Mouse (Mus musculus) erythroid progenitor cell, adult 5-6 weeks (primary cell): ENCODE results near the gene Ifitm2. TPM values are rescaled to one million over a fixed set of nuclear protein-coding genes. Genes with fewer than 3 reads are reported as not detected.

Experiments used
- ATAC-seq: replicated peaks from 2 replicates; pipeline ENCODE4 v1.8.0; 2016; ENCODE audit warnings: moderate number of reproducible peaks, mild to moderate bottlenecking, moderate TSS enrichment, inconsistent platforms; ENCODE audit not compliant: poor library complexity, low FRiP score, severe bottlenecking
- total RNA-seq, 2 experiments: library from RNA; stranded (forward) in 1 of 2; stranded (reverse) in 1 of 2; fragments of 150-400 nt in 1 of 2; fragments of 186-747, 209-891 nt in 1 of 2; gene quantifications; 2 replicates each; pipeline versions ENCODE4 v1.2.3 to v1.2.4; 2015 to 2017; ENCODE audit warnings: low replicate concordance in 2 of 2

The Ifitm2 gene
- total RNA-seq, 2 experiments from 2014 or later, result 51.7 to 73.4 TPM

DNA sequence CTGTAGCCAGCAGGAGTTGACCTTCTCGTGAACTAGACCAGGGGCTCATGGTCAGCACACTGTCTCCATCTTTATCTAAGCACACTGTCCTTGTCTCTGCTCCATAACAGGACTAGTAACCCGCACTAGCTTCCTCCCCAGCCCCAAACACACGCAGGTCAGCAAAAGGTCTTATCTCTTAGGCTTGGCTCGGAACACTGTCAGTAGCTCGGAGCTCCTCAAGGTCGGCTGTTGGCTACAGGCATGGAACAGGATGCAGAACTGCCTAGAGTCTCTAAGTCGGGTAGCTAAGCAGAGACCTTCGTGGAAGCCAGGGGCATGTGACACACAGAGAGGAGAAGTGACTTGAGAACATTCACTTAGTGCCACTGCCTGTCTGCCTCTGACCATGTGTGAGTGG is 7.6 kb downstream of the Ifitm2 start:
- ATAC-seq, result no peak

DNA sequence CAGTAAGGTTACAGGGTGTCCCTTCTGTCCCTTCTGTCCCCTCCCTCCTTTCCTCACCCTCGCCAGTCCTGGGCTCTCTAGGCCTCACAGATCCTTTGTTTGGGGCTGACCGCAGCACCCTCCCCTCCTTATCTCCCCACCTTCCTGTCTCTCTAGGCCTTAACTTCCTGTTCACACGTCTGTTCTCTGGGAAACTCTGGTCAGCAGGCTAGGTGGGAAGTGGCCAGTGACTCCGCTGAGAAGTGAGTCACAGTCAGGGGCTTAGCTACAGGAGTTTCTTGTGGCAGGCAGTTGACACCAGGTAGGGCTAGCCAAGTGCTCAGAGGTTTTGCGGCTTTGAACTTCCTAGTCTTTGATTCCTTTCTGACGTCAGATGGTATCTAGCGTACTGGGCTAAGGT is 8.8 kb downstream of the Ifitm2 start:
- no peak for ATAC-seq

DNA sequence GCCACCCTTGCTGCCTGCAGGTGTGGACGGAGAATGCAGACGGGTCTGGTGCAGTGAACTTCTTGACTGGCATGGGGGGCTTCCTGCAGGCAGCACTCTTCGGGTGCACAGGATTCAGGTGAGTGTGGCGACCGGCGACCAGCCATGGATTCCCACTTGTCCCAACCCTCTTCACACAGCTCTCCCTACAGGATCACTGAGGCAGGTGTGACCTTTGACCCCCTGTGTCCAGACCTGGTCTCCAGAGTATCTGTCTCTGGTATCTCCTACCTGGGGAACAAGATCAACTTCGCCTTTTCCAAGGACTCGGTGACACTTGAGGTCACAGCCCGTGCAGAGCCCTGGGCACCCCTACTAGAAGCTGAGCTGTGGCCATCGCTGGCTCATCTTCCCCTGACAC is 9.5 kb downstream of the Ifitm2 start:
- no peak for ATAC-seq

DNA sequence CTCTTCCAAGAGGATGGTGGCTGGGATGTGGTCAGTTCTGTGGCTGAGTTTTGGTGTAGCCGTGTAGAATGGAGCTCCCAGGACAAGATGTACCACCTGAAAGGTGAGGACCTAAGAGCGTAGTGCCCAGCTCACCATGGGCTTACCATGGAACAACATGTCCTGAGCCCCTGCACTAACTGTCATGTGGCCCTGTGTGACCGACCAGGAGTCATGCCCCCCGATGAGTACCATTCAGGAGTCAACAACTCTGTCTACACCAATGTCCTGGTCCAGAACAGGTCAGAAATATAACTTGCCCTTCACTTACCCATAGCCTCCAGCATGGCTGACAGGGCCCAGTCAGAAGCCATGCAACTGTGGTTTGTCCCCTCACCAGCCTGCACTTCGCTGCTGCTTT is 10.5 kb downstream of the Ifitm2 start:
- no peak for ATAC-seq

DNA sequence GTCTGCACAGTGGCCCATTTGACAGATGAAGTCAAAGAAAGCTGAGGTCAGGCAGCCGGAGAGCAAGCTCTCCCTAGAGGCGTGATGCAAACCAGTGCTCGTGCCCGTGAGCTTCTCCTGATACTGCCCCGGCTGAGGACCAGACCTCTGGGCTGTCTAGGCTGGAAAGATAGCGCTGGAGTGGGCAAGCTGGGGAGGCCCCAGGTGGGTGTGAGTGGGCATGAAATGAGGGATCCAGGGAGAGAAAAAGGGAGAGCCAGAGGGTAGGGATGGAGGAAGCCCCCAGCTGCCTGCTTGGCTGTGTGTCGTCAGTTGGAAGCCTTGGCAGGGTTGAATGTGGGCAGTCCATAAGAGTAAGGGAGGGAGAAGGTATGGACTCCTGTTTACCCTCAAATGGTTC is 11.6 kb downstream of the Ifitm2 start:
- ATAC-seq, result no peak

DNA sequence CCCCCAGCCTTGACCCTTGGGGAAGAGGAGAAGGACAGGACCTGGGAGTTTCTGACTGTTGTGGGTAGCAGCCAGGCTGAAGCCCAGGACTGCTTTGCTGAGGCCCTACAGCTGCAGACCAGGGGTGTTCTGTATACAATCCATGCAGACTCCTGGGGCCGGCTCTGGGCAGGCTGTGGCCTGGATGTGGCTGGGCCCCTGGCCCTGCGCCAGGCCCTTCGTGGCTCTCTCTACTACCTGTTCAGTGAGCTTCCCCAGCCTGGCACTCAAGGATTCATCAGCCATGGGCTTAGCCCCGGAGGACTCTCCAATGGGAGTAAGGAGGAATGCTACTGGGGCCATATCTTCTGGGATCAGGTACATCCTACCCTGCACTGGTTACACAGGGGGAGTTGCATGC is 12.4 kb downstream of the Ifitm2 start:
- ATAC-seq, result no peak

DNA sequence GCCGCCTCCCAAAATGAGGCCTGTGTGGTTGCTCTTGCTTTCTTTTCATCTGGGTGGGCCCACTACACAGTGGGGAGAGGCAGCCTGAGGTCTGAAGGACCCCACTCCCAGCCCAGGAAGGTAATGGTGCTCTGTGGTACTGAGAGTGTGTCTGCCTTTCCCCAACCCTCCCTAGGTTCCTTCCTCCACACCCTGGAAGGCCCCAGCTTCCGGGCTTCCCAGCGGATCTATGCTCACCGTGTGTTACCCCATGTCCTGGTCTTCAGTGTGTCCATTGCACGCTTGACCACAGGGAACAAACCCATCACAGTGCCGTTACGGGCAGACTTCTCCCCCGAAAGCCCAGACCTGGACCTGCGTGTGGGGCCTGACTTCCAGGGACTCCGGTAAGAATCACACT is 13.0 kb downstream of the Ifitm2 start:
- ATAC-seq, result no peak

DNA sequence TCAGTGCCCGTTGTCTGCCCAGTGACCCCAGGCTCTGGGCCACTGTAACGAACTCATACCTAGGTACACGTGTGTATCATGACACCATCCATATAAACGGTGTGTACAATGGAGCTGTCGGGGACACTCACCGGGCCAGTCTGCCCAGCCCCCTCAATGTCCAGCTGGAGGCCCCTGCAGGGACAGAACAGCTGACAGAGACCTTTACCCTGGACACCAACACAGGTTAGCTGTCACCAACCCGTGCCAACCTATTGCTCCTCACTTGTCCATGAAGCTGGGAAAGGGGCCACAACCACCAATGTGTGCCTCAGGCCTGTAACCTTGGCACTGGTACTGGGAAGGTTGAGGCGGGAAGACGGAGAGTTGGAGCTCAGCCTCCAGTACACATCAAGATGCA is 13.4 kb downstream of the Ifitm2 start:
- ATAC-seq, result no peak

GRCm38 (mm10) chr7:140941222-140942051 is 14.3 kb downstream of the Ifitm2 start, which contains the start of gene Pgghg:
TSS of gene Pgghg (plus strand) at chr7:140941391.
- peak; percentile 93 for ATAC-seq

- ATAC-seq, result no peak
These were observed 16.1 kb downstream of the Ifitm2 start for GRCm38 (mm10) chr7:140939669-140940171.

- no peak for ATAC-seq
These were observed 16.9 kb downstream of the Ifitm2 start for GRCm38 (mm10) chr7:140938896-140939295.

DNA sequence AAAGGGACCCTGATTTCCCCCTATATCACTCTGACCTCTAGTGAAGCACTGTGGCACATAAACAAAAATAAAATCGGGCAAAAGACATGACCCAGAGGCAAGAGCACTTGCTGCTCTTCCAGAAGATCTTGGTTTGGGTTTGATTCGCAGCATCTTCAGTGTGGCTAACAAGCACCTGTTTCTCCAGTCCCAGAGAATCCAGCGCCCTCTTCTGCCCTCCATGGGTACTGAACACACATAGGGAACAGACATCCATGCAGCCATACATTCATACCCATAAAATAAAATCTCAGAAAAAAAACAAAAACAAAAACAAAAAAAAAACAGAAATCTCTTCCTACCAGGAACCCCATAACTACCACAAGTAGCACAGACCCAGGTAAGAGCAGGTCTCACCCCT is 17.4 kb downstream of the Ifitm2 start:
- no peak for ATAC-seq

DNA sequence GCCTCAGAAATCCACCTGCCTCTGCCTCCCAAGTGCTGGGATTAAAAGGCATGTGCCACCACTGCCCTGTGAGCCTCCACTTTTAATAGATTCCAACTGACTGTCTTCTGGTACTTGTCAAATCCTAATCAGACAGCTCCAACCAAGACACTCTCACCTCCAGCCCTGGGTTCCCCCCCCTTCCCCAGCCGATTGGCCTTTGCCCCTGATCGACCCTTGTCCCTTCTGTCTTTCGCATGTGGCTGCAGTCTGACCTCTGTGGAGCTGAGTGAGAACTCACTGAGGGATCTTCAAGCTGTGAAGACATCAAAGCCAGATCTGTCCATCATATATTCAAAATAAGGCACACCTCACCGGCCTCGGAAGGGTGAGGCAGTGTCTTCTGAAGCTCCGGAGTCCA is 28.6 kb downstream of the Ifitm2 start:
- no peak for ATAC-seq

GRCm38 (mm10) chr7:140923070-140923775 is 32.6 kb downstream of the Ifitm2 start:
- no peak for ATAC-seq

- no peak for ATAC-seq
These were observed 33.3 kb downstream of the Ifitm2 start for GRCm38 (mm10) chr7:140922398-140923069.

DNA sequence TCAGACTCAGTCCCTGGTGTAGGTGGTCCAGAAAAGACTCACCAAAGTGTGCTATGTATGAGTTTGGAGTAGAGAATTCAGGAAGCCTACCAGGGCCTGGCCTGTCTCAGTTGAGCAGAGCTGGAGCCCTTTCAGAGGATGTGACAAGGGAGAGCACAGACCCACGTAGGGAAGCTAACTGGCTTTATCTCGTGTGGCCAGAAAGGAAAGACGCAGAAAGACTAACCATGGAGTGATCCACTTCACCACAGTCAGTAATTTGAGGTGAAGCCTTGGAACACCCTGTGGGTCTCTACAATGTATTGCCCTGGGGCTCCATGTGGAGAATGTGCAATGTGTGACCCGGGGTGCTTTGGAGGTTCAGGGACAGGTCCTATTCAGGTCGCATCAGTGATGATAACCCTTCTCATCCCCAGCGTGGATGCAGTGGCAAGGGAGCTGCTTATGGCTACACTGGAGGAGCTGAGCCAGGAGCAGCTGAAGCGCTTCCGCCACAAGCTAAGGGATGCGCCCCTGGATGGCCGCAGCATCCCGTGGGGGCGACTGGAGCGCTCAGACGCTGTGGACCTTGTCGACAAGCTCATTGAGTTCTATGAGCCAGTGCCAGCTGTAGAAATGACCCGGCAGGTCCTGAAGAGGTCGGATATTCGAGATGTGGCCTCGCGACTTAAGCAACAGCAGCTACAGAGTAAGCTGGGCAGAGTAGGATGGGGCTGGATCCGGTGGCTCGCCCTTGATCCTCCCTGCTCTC is 34.4 kb downstream of the Ifitm2 start:
- ATAC-seq, result no peak

- ATAC-seq, result no peak
These were observed 35.3 kb downstream of the Ifitm2 start, which contains the start of gene Nlrp6 for GRCm38 (mm10) chr7:140920418-140921029. TSS of gene Nlrp6 (plus strand) at chr7:140920902.

- ATAC-seq, result no peak
These were observed 35.9 kb downstream of the Ifitm2 start for GRCm38 (mm10) chr7:140919911-140920310.

- ATAC-seq, result no peak
These were observed 41.6 kb downstream of the Ifitm2 start for GRCm38 (mm10) chr7:140914031-140914690.
